Mouse (Mus musculus) forebrain, embryonic 10.5 days (tissue): ENCODE measurements around the gene Rnf225. TPM values are rescaled to one million over a fixed set of nuclear protein-coding genes. Genes with fewer than 3 reads are reported as not detected.

Experiments
- DNase-seq: peaks from one replicate; pipeline ENCODE4 v3.0.0-alpha.2; 2017; ENCODE audit warnings: low spot score; ENCODE audit errors: extremely low spot score
- H3K27ac ChIP-seq: fragments of 300-500 bp; sonication (generic); 2 replicates; pipeline ENCODE4 v1.5.1; 2016; ENCODE audit warnings: mild to moderate bottlenecking
- H3K27me3 ChIP-seq: fragments of 300-500 bp; sonication (generic); 2 replicates; pipeline ENCODE4 v1.6.1; 2016; ENCODE audit warnings: mild to moderate bottlenecking; ENCODE audit not compliant: poor library complexity, severe bottlenecking
- H3K36me3 ChIP-seq: fragments of 300-500 bp; sonication (generic); replicated peaks from 2 replicates; pipeline ENCODE4 v1.6.1; 2016; ENCODE audit warnings: mild to moderate bottlenecking, moderate library complexity
- H3K4me1 ChIP-seq: fragments of 300-500 bp; sonication (generic); 2 replicates; pipeline ENCODE4 v1.6.1; 2016
- H3K4me3 ChIP-seq: fragments of 300-500 bp; sonication (generic); 2 replicates; pipeline ENCODE4 v1.5.1; 2016; ENCODE audit warnings: mild to moderate bottlenecking, moderate library complexity
- H3K9me3 ChIP-seq: fragments of 300-500 bp; sonication (generic); 2 replicates; pipeline ENCODE4 v1.6.1; 2016; ENCODE audit warnings: mild to moderate bottlenecking, moderate library complexity
- WGBS: fragments of 180-500 bp; shearing (Covaris S2); methylation state at CpG from one replicate; pipeline ENCODE4 v1.1.7; 2016; 5-methylcytosine and 5-hydroxymethylcytosine counted together
- polyA plus RNA-seq: library from polyadenylated mRNA; unstranded; fragments of >200 nt; fragmentation: Nextera tagmentation; extraction: Ambion mirVana; gene quantifications from 2 replicates; pipeline ENCODE4 v1.2.1, GENCODE M21; 2016

The Rnf225 gene
- polyA plus RNA-seq, 1 experiment from 2014 or later: 1.0 TPM

GRCm38 (mm10) chr7:12977682-12978389 lies 50.6 kb downstream of the Rnf225 start, which contains the start of gene Zfp446:
Gene Zfp446, plus strand, starts transcription at chr7:12977848.
- under 1% methylated on average over 49 of the region's 49 CpGs for WGBS
- Histone ChIP-seq H3K4me1 (peaks cover 24% of the 10 kb centered on the region), H3K4me3 (peak within 1 kb of the TSS; percentile 75), H3K27ac (peak within 1 kb of the TSS; percentile 97), H3K27me3 (no peaks in the 10 kb centered on the region), H3K9me3 (no peaks in the 10 kb centered on the region), H3K36me3 (peaks cover 21% of the 10 kb centered on the region)
- peak; percentile 99 for DNase-seq

- Histone ChIP-seq H3K27ac (peak overlapping the region; percentile 97), H3K36me3 (peaks cover 22% of the 10 kb centered on the region), H3K4me3 (peak overlapping the region; percentile 75), H3K4me1 (peaks cover 24% of the 10 kb centered on the region), H3K9me3 (no peaks in the 10 kb centered on the region), H3K27me3 (no peaks in the 10 kb centered on the region)
- 89% methylated on average over 18 of the region's 18 CpGs for WGBS
- no peak for DNase-seq
These were observed 51.9 kb downstream of the Rnf225 start for GRCm38 (mm10) chr7:12978931-12979722.

GRCm38 (mm10) chr7:12979776-12980175 lies 52.6 kb downstream of the Rnf225 start:
- H3K4me1 ChIP-seq: peaks cover 24% of the 10 kb centered on the region
- no peak overlapping the region for H3K27ac ChIP-seq
- H3K36me3 ChIP-seq: peaks cover 22% of the 10 kb centered on the region
- no peak for DNase-seq
- WGBS: 76% methylated on average over 6 of the region's 6 CpGs
- no peaks in the 10 kb centered on the region for H3K27me3 ChIP-seq
- no peaks in the 10 kb centered on the region for H3K9me3 ChIP-seq
- no peak overlapping the region for H3K4me3 ChIP-seq

- 83% methylated on average over 7 of the region's 7 CpGs for WGBS
- Histone ChIP-seq H3K36me3 (peaks cover 22% of the 10 kb centered on the region), H3K9me3 (no peaks in the 10 kb centered on the region), H3K27ac (no peak overlapping the region), H3K4me3 (no peak overlapping the region), H3K4me1 (peaks cover 24% of the 10 kb centered on the region), H3K27me3 (no peaks in the 10 kb centered on the region)
- DNase-seq: no peak
These were observed 53.1 kb downstream of the Rnf225 start for GRCm38 (mm10) chr7:12980291-12980690.

Other genes with a start within 250 kb of the Rnf225 start
- gene Vmn2r55, start 242.4 kb upstream of the Rnf225 start, polyA plus RNA-seq: not detected in 2 replicates
- not detected in 2 replicates for gene Vmn2r56, start 192.4 kb upstream of the Rnf225 start, polyA plus RNA-seq
- gene Zscan18, start 123.8 kb upstream of the Rnf225 start, polyA plus RNA-seq: 12.3 and 13.2 TPM in 2 replicates
- gene Zfp329, start 108.6 kb upstream of the Rnf225 start, polyA plus RNA-seq: 17.8 and 18.4 TPM in 2 replicates
- gene Zfp110, start 92.7 kb upstream of the Rnf225 start, polyA plus RNA-seq: 28.7 and 30.1 TPM in 2 replicates
- gene Zfp128, start 46.2 kb upstream of the Rnf225 start, polyA plus RNA-seq: 4.4 and 5.1 TPM in 2 replicates
- 18.5 and 19.8 TPM in 2 replicates for gene Zscan22, start 29.6 kb upstream of the Rnf225 start, polyA plus RNA-seq
- 1,023 and 1,050 TPM in 2 replicates for gene Rps5, start 5.1 kb upstream of the Rnf225 start, polyA plus RNA-seq
- 10.5 and 11.1 TPM in 2 replicates for gene Zfp324, start 38.4 kb downstream of the Rnf225 start, polyA plus RNA-seq
- 16.5 and 17.7 TPM in 2 replicates for gene Zfp446, start 50.4 kb downstream of the Rnf225 start, polyA plus RNA-seq
- not detected in 2 replicates for gene Slc27a5, start 70.8 kb downstream of the Rnf225 start, polyA plus RNA-seq
- gene Trim28, start 71.7 kb downstream of the Rnf225 start, polyA plus RNA-seq: 415 and 417 TPM in 2 replicates
- gene Zbtb45, start 82.6 kb downstream of the Rnf225 start, polyA plus RNA-seq: 29.7 and 30.7 TPM in 2 replicates
- 97.3 and 102 TPM in 2 replicates for gene Chmp2a, start 107.4 kb downstream of the Rnf225 start, polyA plus RNA-seq
- 82.9 and 88.7 TPM in 2 replicates for gene Ube2m, start 110.9 kb downstream of the Rnf225 start, polyA plus RNA-seq
- gene Mzf1, start 127.3 kb downstream of the Rnf225 start, polyA plus RNA-seq: 3.9 and 4.3 TPM in 2 replicates
- gene Vmn1r85, start 167.8 kb downstream of the Rnf225 start, polyA plus RNA-seq: not detected in 2 replicates
- not detected in 2 replicates for gene Vmn1r86, start 192.5 kb downstream of the Rnf225 start, polyA plus RNA-seq
- not detected in 2 replicates for gene Vmn1r87, start 212.7 kb downstream of the Rnf225 start, polyA plus RNA-seq
- gene Vmn1r88, start 232.2 kb downstream of the Rnf225 start, polyA plus RNA-seq: not detected in 2 replicates